ENCODE assay signal across 17 mouse cellular contexts in genomic region chr11:5041144-5041780, GRCm38 (mm10). TPM values are rescaled to one million over a fixed set of nuclear protein-coding genes. Genes with fewer than 3 reads are reported as not detected.
DNase-seq lines count a peak whose midpoint lies in the region; ATAC-seq and TF ChIP-seq lines count a peak whose summit lies in the region.
"Had no signal": no experiment of that assay in that cellular context is flagged by ENCODE, and none has a peak within 500 bp of the region (broad histone marks: within the 10 kb centered on the region; RNA-seq: fewer than 3 reads in every experiment).

No protein-coding gene starts in this region.

- WGBS in limb, embryonic 13.5 days: 59% methylated on average over 18 of the region's 18 CpGs
- 79% methylated on average over 18 of the region's 18 CpGs for WGBS in hindbrain, embryonic 12.5 days
- 88% methylated on average over 18 of the region's 18 CpGs for WGBS in forebrain, postnatal 0 days

- peaks cover 19% of the 10 kb centered on the region for H3K4me1 ChIP-seq in limb, embryonic 13.5 days
- H3K4me1 ChIP-seq in hindbrain, embryonic 12.5 days: no peaks in the 10 kb centered on the region
- no peaks in the 10 kb centered on the region for H3K4me1 ChIP-seq in forebrain, postnatal 0 days (ENCODE audit: insufficient read depth)
- H3K4me1 ChIP-seq: embryonic facial prominence, embryonic 15.5 days; forebrain, embryonic 15.5 days; liver, embryonic 12.5 days had no signal

- ATAC-seq in limb, embryonic 13.5 days (ENCODE audit: low FRiP score, low read depth): peak; percentile 80; the same call in 1 of the 2 replicates
- no peak for ATAC-seq in hindbrain, embryonic 12.5 days (ENCODE audit: low FRiP score)
- ATAC-seq in forebrain, postnatal 0 days: no peak
- ATAC-seq: forebrain, embryonic 15.5 days; hindbrain, postnatal 0 days; liver, embryonic 12.5 days; lung, postnatal 0 days had no signal

- H3K27me3 ChIP-seq in limb, embryonic 13.5 days: no peaks in the 10 kb centered on the region
- no peaks in the 10 kb centered on the region for H3K27me3 ChIP-seq in hindbrain, embryonic 12.5 days
- no peaks in the 10 kb centered on the region for H3K27me3 ChIP-seq in forebrain, postnatal 0 days (ENCODE audit: insufficient read depth, low read length)
- H3K27me3 ChIP-seq: CH12.LX; embryonic facial prominence, embryonic 15.5 days; forebrain, embryonic 15.5 days had no signal

- H3K4me2 ChIP-seq in limb, embryonic 13.5 days (replicated peaks): no peak overlapping the region; the same call in 1 of the 2 replicates
- no peak overlapping the region for H3K4me2 ChIP-seq in hindbrain, embryonic 12.5 days (replicated peaks)
- no peak overlapping the region for H3K4me2 ChIP-seq in forebrain, postnatal 0 days (ENCODE audit: low read depth)
- H3K4me2 ChIP-seq: embryonic facial prominence, embryonic 15.5 days; forebrain, embryonic 15.5 days; liver, embryonic 12.5 days had no signal

- 0 out of 2 replicates have a peak overlapping the region, but pooled peaks have one; percentile 9 for H3K9ac ChIP-seq in limb, embryonic 13.5 days
- no peak overlapping the region for H3K9ac ChIP-seq in hindbrain, embryonic 12.5 days
- H3K9ac ChIP-seq in forebrain, postnatal 0 days: no peak overlapping the region
- H3K9ac ChIP-seq: embryonic facial prominence, embryonic 15.5 days; forebrain, embryonic 15.5 days; liver, embryonic 12.5 days had no signal

- peak overlapping the region; percentile 70; the same call in 1 of the 2 replicates for H3K27ac ChIP-seq in limb, embryonic 13.5 days
- no peak overlapping the region for H3K27ac ChIP-seq in hindbrain, embryonic 12.5 days
- no peak overlapping the region for H3K27ac ChIP-seq in forebrain, postnatal 0 days (ENCODE audit: low read depth, low read length)
- H3K27ac ChIP-seq: embryonic facial prominence, embryonic 15.5 days; forebrain, embryonic 15.5 days; hindbrain, postnatal 0 days; liver, embryonic 12.5 days had no signal

- H3K9me3 ChIP-seq in limb, embryonic 13.5 days: no peaks in the 10 kb centered on the region
- H3K9me3 ChIP-seq in hindbrain, embryonic 12.5 days (replicated peaks): no peaks in the 10 kb centered on the region
- H3K9me3 ChIP-seq in forebrain, postnatal 0 days (ENCODE audit: low read length): no peaks in the 10 kb centered on the region
- H3K9me3 ChIP-seq: embryonic facial prominence, embryonic 15.5 days; forebrain, embryonic 15.5 days; liver, embryonic 12.5 days had no signal

- H3K4me3 ChIP-seq in limb, embryonic 13.5 days: no peak overlapping the region
- no peak overlapping the region for H3K4me3 ChIP-seq in hindbrain, embryonic 12.5 days
- H3K4me3 ChIP-seq in forebrain, postnatal 0 days (ENCODE audit: low read depth, low read length): no peak overlapping the region
- H3K4me3 ChIP-seq: embryonic facial prominence, embryonic 15.5 days; forebrain, embryonic 15.5 days; liver, embryonic 12.5 days; myocyte had no signal

- H3K36me3 ChIP-seq in limb, embryonic 13.5 days: peaks cover 67% of the 10 kb centered on the region
- peaks cover 68% of the 10 kb centered on the region for H3K36me3 ChIP-seq in hindbrain, embryonic 12.5 days
- peaks cover 65% of the 10 kb centered on the region for H3K36me3 ChIP-seq in forebrain, postnatal 0 days (ENCODE audit: insufficient read depth)

- TF ChIP-seq CTCF in forebrain, postnatal 0 days (IDR thresholded peaks at IDR 0.05; ENCODE audit: low read depth): no peak

- DNase-seq in right cerebral cortex, adult 18-20 months: peak; percentile 87
- DNase-seq in right cerebral cortex, postnatal 4 days: no peak
- peak; percentile 75 to 77 for DNase-seq in layer of hippocampus, adult 8-10 months (ENCODE audit: low spot score in 2 of 2)
- no peak for DNase-seq in forebrain, postnatal 0 days
- no peak for DNase-seq in adrenal gland, postnatal 10 days
- DNase-seq: heart, postnatal 10 days; kidney, postnatal 10 days; thymus, postnatal 4 days had no signal

RNA-seq across cellular contexts. Expression of gene Rasl10a, which starts 16.7 kb away (rescaled TPM):
- total RNA-seq in layer of hippocampus, adult 8-10 months (2022): 10 to 100 TPM; 48.3 to 100.0 (median 69.5) TPM
- 4.2 and 5.2 TPM in 2 replicates for polyA plus RNA-seq in limb, embryonic 13.5 days (2015; fragmentation: Nextera tagmentation; extraction: Ambion mirVana)
- 0.96 and 1.6 TPM in 2 replicates for polyA plus RNA-seq in hindbrain, embryonic 12.5 days (2016; fragmentation: Nextera tagmentation; extraction: Ambion mirVana)
- 2.3 and 6.8 TPM in 2 replicates for total RNA-seq in forebrain, postnatal 0 days (2014; rRNA removed)
- 4.5 and 5.3 TPM in 2 replicates for polyA plus RNA-seq in forebrain, postnatal 0 days (2015; fragmentation: Nextera tagmentation; extraction: Ambion mirVana)
- total RNA-seq in adrenal gland, postnatal 10 days (2021): under 1 TPM; 0.33 to 0.97 TPM

RNA-seq across cellular contexts. Expression of gene Gas2l1, which starts 23.9 kb away (rescaled TPM):
- 10 to 100 TPM; 81.4 to 91.4 (median 86.0) TPM for total RNA-seq in layer of hippocampus, adult 8-10 months (2022)
- polyA plus RNA-seq in limb, embryonic 13.5 days (2015; fragmentation: Nextera tagmentation; extraction: Ambion mirVana): 25.5 and 28.4 TPM in 2 replicates
- polyA plus RNA-seq in hindbrain, embryonic 12.5 days (2016; fragmentation: Nextera tagmentation; extraction: Ambion mirVana): 39.4 and 41.0 TPM in 2 replicates
- 25.9 and 30.7 TPM in 2 replicates for total RNA-seq in forebrain, postnatal 0 days (2014; rRNA removed)
- polyA plus RNA-seq in forebrain, postnatal 0 days (2015; fragmentation: Nextera tagmentation; extraction: Ambion mirVana): 18.7 and 23.3 TPM in 2 replicates
- 10 to 100 TPM; 28.0 to 32.8 TPM for total RNA-seq in adrenal gland, postnatal 10 days (2021)

RNA-seq across cellular contexts. Expression of gene Ap1b1, which starts 54.6 kb away (rescaled TPM):
- 100 to 1,000 TPM; 144 to 152 (median 150) TPM for total RNA-seq in layer of hippocampus, adult 8-10 months (2022)
- polyA plus RNA-seq in limb, embryonic 13.5 days (2015; fragmentation: Nextera tagmentation; extraction: Ambion mirVana): 49.9 and 54.4 TPM in 2 replicates
- polyA plus RNA-seq in hindbrain, embryonic 12.5 days (2016; fragmentation: Nextera tagmentation; extraction: Ambion mirVana): 76.4 and 83.3 TPM in 2 replicates
- total RNA-seq in forebrain, postnatal 0 days (2014; rRNA removed): 84.7 and 95.6 TPM in 2 replicates
- 64.8 and 78.8 TPM in 2 replicates for polyA plus RNA-seq in forebrain, postnatal 0 days (2015; fragmentation: Nextera tagmentation; extraction: Ambion mirVana)
- 10 to 100 TPM; 56.5 to 58.9 TPM for total RNA-seq in adrenal gland, postnatal 10 days (2021)

RNA-seq across cellular contexts. Expression of gene Rhbdd3, which starts 57.5 kb away (rescaled TPM):
- total RNA-seq in layer of hippocampus, adult 8-10 months (2022): 10 to 100 TPM; 22.1 to 26.4 (median 24.2) TPM
- 25.1 and 25.9 TPM in 2 replicates for polyA plus RNA-seq in limb, embryonic 13.5 days (2015; fragmentation: Nextera tagmentation; extraction: Ambion mirVana)
- polyA plus RNA-seq in hindbrain, embryonic 12.5 days (2016; fragmentation: Nextera tagmentation; extraction: Ambion mirVana): 27.0 and 28.9 TPM in 2 replicates
- total RNA-seq in forebrain, postnatal 0 days (2014; rRNA removed): 31.0 and 34.5 TPM in 2 replicates
- 33.3 and 36.6 TPM in 2 replicates for polyA plus RNA-seq in forebrain, postnatal 0 days (2015; fragmentation: Nextera tagmentation; extraction: Ambion mirVana)
- 10 to 100 TPM; 18.5 to 24.5 TPM for total RNA-seq in adrenal gland, postnatal 10 days (2021)

RNA-seq across cellular contexts. Expression of gene Ewsr1, which starts 57.8 kb away (rescaled TPM):
- total RNA-seq in layer of hippocampus, adult 8-10 months (2022): 100 to 1,000 TPM; 333 to 412 (median 383) TPM
- 920 and 938 TPM in 2 replicates for polyA plus RNA-seq in limb, embryonic 13.5 days (2015; fragmentation: Nextera tagmentation; extraction: Ambion mirVana)
- 823 and 828 TPM in 2 replicates for polyA plus RNA-seq in hindbrain, embryonic 12.5 days (2016; fragmentation: Nextera tagmentation; extraction: Ambion mirVana)
- total RNA-seq in forebrain, postnatal 0 days (2014; rRNA removed): 271 and 355 TPM in 2 replicates
- polyA plus RNA-seq in forebrain, postnatal 0 days (2015; fragmentation: Nextera tagmentation; extraction: Ambion mirVana): 362 and 390 TPM in 2 replicates
- total RNA-seq in adrenal gland, postnatal 10 days (2021): 100 to 1,000 TPM; 218 to 322 TPM

Comparison
In these comparisons a context has a peak if more than half of its experiments do, and no peak if none do; other contexts are left out.
1. DNase-seq: peak in right cerebral cortex, adult 18-20 months (single experiment) and layer of hippocampus, adult 8-10 months (2 of 2); none in right cerebral cortex, postnatal 4 days (single experiment), forebrain, postnatal 0 days (single experiment) and adrenal gland, postnatal 10 days (single experiment).